Mouse (Mus musculus): ENCODE measurements around the gene Serpina12. TPM values are rescaled to one million over a fixed set of nuclear protein-coding genes. Genes with fewer than 3 reads are reported as not detected.

Serpina12 gene
- polyA plus RNA-seq, 1 experiment from 2014 or later = 0.31 TPM

GRCm38 (mm10) chr12:104057050-104057449, 12.8 kb upstream of the Serpina12 start:
- Histone ChIP-seq H3K9me3 (no peaks in the 10 kb centered on the region), H3K27me3 (no peaks in the 10 kb centered on the region), H3K4me1 (peaks cover 6% of the 10 kb centered on the region; the same call in 1 of the 2 replicates), H3K36me3 (no peaks in the 10 kb centered on the region), H3K4me3 (no peak overlapping the region), H3K9ac (no peak overlapping the region), H3K27ac (no peak overlapping the region), H3K4me2 (no peak overlapping the region)
- ATAC-seq (ENCODE audit: insufficient number of reproducible peaks, low FRiP score, low TSS enrichment, low read depth) = no peak
- WGBS = 29% methylated on average over 4 of the region's 4 CpGs

DNA sequence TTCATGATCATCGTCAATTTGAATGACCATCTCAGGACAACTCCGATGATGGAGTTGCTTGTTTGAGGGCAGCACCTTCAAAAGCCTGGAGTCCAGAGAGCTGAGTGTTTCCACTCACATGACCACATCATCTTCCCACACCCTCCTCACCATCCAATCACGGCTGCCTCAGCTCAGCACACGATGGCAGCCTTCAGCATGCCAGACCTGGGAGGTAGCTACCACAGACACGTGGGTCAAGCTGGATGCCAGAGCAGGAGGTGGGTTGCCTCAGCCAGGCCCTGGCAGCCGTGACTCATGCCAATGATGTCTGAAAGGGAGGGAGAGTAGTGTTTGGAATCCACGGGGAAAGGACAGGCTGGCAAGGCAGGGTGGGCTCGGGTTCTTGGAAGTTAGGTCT, 11.5 kb upstream of the Serpina12 start:
- Histone ChIP-seq H3K27me3 (no peaks in the 10 kb centered on the region), H3K36me3 (no peaks in the 10 kb centered on the region), H3K9ac (no peak overlapping the region), H3K4me3 (no peak overlapping the region), H3K4me2 (no peak overlapping the region), H3K27ac (no peak overlapping the region), H3K4me1 (peaks cover 6% of the 10 kb centered on the region; the same call in 1 of the 2 replicates), H3K9me3 (no peaks in the 10 kb centered on the region)
- ATAC-seq (ENCODE audit: insufficient number of reproducible peaks, low FRiP score, low TSS enrichment, low read depth) = no peak
- WGBS = 79% methylated on average over 8 of the region's 8 CpGs

- Histone ChIP-seq H3K4me1 (peaks cover 6% of the 10 kb centered on the region; the same call in 1 of the 2 replicates), H3K36me3 (no peaks in the 10 kb centered on the region), H3K4me3 (no peak overlapping the region), H3K9me3 (no peaks in the 10 kb centered on the region), H3K27ac (no peak overlapping the region), H3K27me3 (no peaks in the 10 kb centered on the region), H3K9ac (no peak overlapping the region), H3K4me2 (no peak overlapping the region)
- ATAC-seq (ENCODE audit: insufficient number of reproducible peaks, low FRiP score, low TSS enrichment, low read depth) = no peak
- WGBS = 65% methylated on average over 1 of the region's 1 CpGs
Observed at GRCm38 (mm10) chr12:104053995-104054394, 9.8 kb upstream of the Serpina12 start.

DNA sequence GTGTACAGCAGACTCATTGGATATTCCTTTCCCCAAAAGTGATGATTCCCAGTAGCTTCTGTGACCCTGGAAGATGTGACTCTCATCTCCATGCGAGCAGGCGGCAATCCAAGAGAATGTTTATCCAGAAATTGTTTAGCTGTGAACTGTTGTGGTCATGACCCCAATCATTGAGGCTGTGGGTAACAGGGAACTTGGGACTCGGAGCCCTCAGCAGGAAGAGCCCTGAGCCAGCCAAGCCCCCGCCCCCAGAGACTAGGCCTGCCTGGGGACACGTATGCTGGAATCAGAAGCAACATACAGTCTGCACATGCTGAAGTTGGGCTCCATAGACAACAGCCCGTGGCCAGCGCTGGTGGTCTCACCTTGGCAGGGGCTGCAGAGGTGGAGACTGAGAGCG, 1.5 kb upstream of the Serpina12 start:
- Histone ChIP-seq H3K9me3 (no peaks in the 10 kb centered on the region), H3K27me3 (no peaks in the 10 kb centered on the region), H3K27ac (no peak overlapping the region), H3K4me2 (no peak overlapping the region), H3K4me1 (no peaks in the 10 kb centered on the region), H3K9ac (no peak overlapping the region), H3K4me3 (no peak overlapping the region), H3K36me3 (no peaks in the 10 kb centered on the region)
- WGBS = 82% methylated on average over 8 of the region's 8 CpGs
- ATAC-seq (ENCODE audit: insufficient number of reproducible peaks, low FRiP score, low TSS enrichment, low read depth) = no peak

DNA sequence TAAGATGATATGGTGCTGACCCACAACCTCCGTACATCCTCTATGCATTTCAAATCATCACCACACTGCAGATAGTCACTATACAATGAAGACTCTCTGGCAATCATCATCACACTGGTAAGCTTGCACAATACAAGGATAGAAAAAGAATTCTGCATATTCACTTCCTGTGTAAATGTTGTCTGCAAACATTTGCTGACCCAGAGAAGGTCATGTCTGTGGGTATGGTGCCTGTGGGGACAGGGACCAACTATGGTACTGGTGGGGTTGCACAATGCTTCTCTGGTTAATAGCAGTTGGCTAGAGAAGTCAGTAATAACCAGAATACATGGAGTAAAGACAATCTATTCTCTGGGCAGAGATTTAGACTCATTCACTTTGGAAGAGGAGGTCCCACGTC, 1.5 kb downstream of the Serpina12 start:
- H3K4me1 ChIP-seq = no peaks in the 10 kb centered on the region
- H3K36me3 ChIP-seq = no peaks in the 10 kb centered on the region
- 81% methylated on average over 2 of the region's 2 CpGs for WGBS
- H3K9ac ChIP-seq = no peak overlapping the region
- ATAC-seq (ENCODE audit: insufficient number of reproducible peaks, low FRiP score, low TSS enrichment, low read depth) = no peak
- no peak overlapping the region for H3K27ac ChIP-seq
- no peak overlapping the region for H3K4me2 ChIP-seq
- H3K27me3 ChIP-seq = no peaks in the 10 kb centered on the region
- no peak overlapping the region for H3K4me3 ChIP-seq
- no peaks in the 10 kb centered on the region for H3K9me3 ChIP-seq

GRCm38 (mm10) chr12:104041401-104041800, 2.8 kb downstream of the Serpina12 start:
- Histone ChIP-seq H3K36me3 (no peaks in the 10 kb centered on the region), H3K27ac (no peak overlapping the region), H3K27me3 (no peaks in the 10 kb centered on the region), H3K4me1 (no peaks in the 10 kb centered on the region), H3K9me3 (no peaks in the 10 kb centered on the region), H3K9ac (no peak overlapping the region), H3K4me2 (no peak overlapping the region), H3K4me3 (no peak overlapping the region)
- 60% methylated on average over 6 of the region's 6 CpGs for WGBS
- ATAC-seq (ENCODE audit: insufficient number of reproducible peaks, low FRiP score, low TSS enrichment, low read depth) = no peak

GRCm38 (mm10) chr12:104038181-104038580, 6.1 kb downstream of the Serpina12 start:
- no peak for ATAC-seq (ENCODE audit: insufficient number of reproducible peaks, low FRiP score, low TSS enrichment, low read depth)
- WGBS = 91% methylated on average over 7 of the region's 7 CpGs
- Histone ChIP-seq H3K9ac (no peak overlapping the region), H3K4me3 (no peak overlapping the region), H3K4me1 (no peaks in the 10 kb centered on the region), H3K9me3 (no peaks in the 10 kb centered on the region), H3K27me3 (no peaks in the 10 kb centered on the region), H3K27ac (no peak overlapping the region), H3K4me2 (no peak overlapping the region), H3K36me3 (no peaks in the 10 kb centered on the region)

DNA sequence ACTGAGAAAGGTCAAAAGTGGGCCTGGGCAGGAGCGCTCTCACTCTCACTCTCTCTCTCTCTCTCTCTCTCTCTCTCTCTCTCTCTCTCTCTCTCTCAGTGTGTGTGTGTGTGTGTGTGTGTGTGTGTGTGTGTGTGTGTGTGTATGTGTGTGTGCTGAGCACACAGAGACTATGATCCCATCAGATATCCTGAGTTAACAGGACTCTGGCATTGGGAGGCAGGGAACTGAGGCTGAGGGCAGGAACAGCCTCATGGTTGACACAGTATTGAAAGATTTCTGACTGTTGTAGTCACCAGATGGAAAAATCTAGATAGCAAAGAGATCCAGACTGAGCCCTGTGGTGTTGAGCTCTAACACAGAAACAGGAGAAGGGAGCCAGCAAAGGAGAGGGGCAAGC, 10.5 kb downstream of the Serpina12 start:
- no peak for ATAC-seq (ENCODE audit: insufficient number of reproducible peaks, low FRiP score, low TSS enrichment, low read depth)
- Histone ChIP-seq H3K36me3 (no peaks in the 10 kb centered on the region), H3K27ac (no peak overlapping the region), H3K4me2 (no peak overlapping the region), H3K9ac (no peak overlapping the region), H3K27me3 (no peaks in the 10 kb centered on the region), H3K4me3 (no peak overlapping the region), H3K4me1 (no peaks in the 10 kb centered on the region), H3K9me3 (no peaks in the 10 kb centered on the region)
- WGBS = 75% methylated on average over 1 of the region's 1 CpGs

DNA sequence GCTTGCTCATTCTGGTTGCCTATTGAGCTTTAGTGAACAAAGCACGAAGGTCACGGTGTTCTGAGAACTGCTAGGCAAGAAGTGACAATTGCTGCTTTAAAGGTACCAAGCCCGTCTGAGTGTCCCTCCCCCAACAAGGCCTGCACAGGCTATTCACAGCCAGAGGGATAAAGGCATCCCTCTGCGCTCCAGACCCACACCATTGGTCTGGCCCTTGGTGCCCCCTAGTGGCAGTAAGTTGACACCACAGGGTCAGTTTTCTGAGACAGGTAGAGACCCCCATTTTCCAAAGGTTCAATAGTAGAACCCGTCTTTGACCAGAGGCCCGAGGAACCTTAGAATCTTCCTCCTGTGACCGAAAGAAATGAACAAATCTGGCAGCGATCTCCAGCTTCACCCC, 14.3 kb downstream of the Serpina12 start:
- H3K4me3 ChIP-seq = no peak overlapping the region
- no peak for ATAC-seq (ENCODE audit: insufficient number of reproducible peaks, low FRiP score, low TSS enrichment, low read depth)
- WGBS = 48% methylated on average over 8 of the region's 8 CpGs

DNA sequence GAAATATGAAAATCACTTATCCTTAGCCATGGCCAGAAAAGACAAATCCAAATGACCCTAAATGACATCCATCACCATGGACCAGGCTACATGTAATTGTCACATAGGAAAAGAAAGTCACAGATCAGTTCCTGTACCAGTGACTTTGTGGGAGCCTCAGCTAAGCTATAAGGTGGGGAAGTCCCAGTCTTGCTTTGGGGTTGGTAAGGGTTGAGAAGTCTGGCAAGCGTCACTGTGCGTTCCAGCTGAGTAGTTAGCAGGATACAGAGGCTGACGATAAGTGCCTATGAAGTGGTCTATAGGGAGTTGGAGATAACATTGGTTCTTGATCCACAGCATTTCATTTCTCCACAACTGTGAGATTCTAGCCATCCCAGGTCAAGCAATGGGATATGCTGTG, 29.0 kb downstream of the Serpina12 start:
- no peak for ATAC-seq (ENCODE audit: insufficient number of reproducible peaks, low FRiP score, low TSS enrichment, low read depth)
- Histone ChIP-seq H3K27ac (no peak overlapping the region), H3K4me3 (no peak overlapping the region), H3K9me3 (no peaks in the 10 kb centered on the region), H3K36me3 (no peaks in the 10 kb centered on the region), H3K9ac (no peak overlapping the region), H3K4me1 (no peaks in the 10 kb centered on the region), H3K27me3 (no peaks in the 10 kb centered on the region), H3K4me2 (no peak overlapping the region)
- 80% methylated on average over 3 of the region's 3 CpGs for WGBS

More for the DNA sequence above, 14.3 kb downstream of the Serpina12 start:
- H3K36me3 ChIP-seq = no peaks in the 10 kb centered on the region
- H3K4me2 ChIP-seq = no peak overlapping the region
- no peak overlapping the region for H3K9ac ChIP-seq
- no peaks in the 10 kb centered on the region for H3K27me3 ChIP-seq
- H3K4me1 ChIP-seq = no peaks in the 10 kb centered on the region
- no peak overlapping the region for H3K27ac ChIP-seq
- no peaks in the 10 kb centered on the region for H3K9me3 ChIP-seq

DNA sequence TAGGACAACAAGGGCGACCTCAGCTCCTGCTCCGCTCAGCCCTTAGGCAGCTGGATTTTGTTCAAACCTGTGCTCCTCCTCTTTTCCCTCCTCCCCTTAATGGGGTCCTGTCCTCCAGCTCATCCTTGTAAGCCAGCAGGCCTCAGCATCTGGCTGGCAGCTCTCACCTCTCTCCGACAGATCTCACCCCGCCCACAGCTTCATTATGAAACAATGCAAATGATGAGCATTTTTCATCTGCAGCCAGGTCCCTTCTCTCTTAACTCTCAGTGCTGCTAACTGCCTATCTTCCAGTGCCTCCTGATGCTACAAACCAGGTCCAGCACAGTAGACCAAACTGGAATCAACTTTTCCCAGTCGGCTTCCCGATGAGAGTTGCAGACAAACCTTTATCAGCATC, 30.6 kb downstream of the Serpina12 start, which contains the start of gene Serpina9:
Serpina9 (minus strand) TSS at position 136 of the 400 bp plus-strand sequence.
- ATAC-seq (ENCODE audit: insufficient number of reproducible peaks, low FRiP score, low TSS enrichment, low read depth) = no peak
- no peaks in the 10 kb centered on the region for H3K27me3 ChIP-seq
- 72% methylated on average over 6 of the region's 6 CpGs for WGBS
- H3K4me3 ChIP-seq = no peak within 1 kb of the TSS
- H3K9me3 ChIP-seq = no peaks in the 10 kb centered on the region
- H3K4me1 ChIP-seq = no peaks in the 10 kb centered on the region
- H3K9ac ChIP-seq = no peak within 1 kb of the TSS
- no peak within 1 kb of the TSS for H3K4me2 ChIP-seq
- no peaks in the 10 kb centered on the region for H3K36me3 ChIP-seq
- no peak within 1 kb of the TSS for H3K27ac ChIP-seq

DNA sequence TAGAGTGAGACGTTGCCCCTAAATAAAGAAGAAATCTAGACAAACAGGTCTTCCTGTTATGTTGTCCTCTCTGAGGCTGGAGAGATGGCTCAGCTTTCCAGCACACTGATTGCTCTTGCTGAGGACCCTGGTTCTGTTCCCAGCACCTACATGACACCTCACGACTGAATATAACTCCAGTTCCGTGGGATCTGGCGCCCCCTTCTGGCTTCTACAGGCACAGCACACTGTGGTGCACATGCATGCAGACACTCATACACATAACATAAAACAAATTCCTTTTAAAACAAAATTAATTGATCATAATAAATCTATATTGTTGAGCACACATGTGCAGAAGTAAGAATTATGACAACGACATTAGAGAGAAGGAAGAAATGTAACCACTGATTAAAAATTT, 39.6 kb downstream of the Serpina12 start:
- H3K9ac ChIP-seq = no peak overlapping the region
- peaks cover 3% of the 10 kb centered on the region; the same call in 1 of the 2 replicates for H3K4me1 ChIP-seq
- no peaks in the 10 kb centered on the region for H3K36me3 ChIP-seq
- H3K4me2 ChIP-seq = no peak overlapping the region
- 75% methylated on average over 5 of the region's 5 CpGs for WGBS
- no peaks in the 10 kb centered on the region for H3K9me3 ChIP-seq
- H3K27ac ChIP-seq = no peak overlapping the region
- no peak overlapping the region for H3K4me3 ChIP-seq
- no peaks in the 10 kb centered on the region for H3K27me3 ChIP-seq
- ATAC-seq (ENCODE audit: insufficient number of reproducible peaks, low FRiP score, low TSS enrichment, low read depth) = no peak

GRCm38 (mm10) chr12:104003238-104003612, 41.0 kb downstream of the Serpina12 start:
- Histone ChIP-seq H3K9me3 (no peaks in the 10 kb centered on the region), H3K27ac (no peak overlapping the region), H3K4me2 (no peak overlapping the region), H3K4me1 (peaks cover 3% of the 10 kb centered on the region; the same call in 1 of the 2 replicates), H3K4me3 (no peak overlapping the region), H3K9ac (no peak overlapping the region), H3K27me3 (no peaks in the 10 kb centered on the region), H3K36me3 (no peaks in the 10 kb centered on the region)
- 52% methylated on average over 4 of the region's 4 CpGs for WGBS
- no peak for ATAC-seq (ENCODE audit: insufficient number of reproducible peaks, low FRiP score, low TSS enrichment, low read depth)

Measured in limb, embryonic 15.5 days (tissue).